Mouse (Mus musculus): ENCODE measurements around the gene Fbxo5. TPM values are rescaled to one million over a fixed set of nuclear protein-coding genes. Genes with fewer than 3 reads are reported as not detected.

Fbxo5 gene
- 91.9 and 94.5 TPM in 2 replicates for total RNA-seq (2014; fragmentation: Nextera tagmentation)
- total RNA-seq (2017), result 39.0 and 49.5 TPM in 2 replicates

DNA sequence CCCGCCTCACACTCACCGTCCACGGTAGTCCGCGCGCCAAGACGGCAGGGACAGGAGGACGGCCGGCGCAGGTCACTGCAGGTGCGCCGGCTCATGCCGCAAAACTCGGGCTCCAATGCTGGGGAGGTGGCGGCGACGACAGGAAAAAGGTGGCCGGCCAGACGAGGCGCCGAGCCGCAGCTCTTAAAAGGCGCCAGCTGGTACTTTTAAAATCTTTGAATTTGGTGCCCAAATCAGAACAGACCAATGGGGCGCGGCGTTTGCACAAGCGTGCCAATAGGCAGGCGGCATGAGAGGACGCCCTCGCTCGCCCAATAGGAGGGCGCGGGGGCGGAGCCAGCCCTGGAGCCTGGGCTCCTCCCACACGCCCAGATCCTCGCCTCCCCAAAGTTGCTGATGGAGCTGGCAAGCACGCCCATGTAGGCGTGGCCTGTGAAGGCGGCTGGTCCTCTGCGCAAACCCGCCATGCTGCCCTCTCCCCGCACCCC is at the start of gene Fbxo5:
TSS of gene Fbxo5 (minus strand) at position 358 of the 488 bp plus-strand sequence.
- ATAC-seq (replicated peaks; ENCODE audit: low FRiP score, low TSS enrichment, poor library complexity, severe bottlenecking), result peak; percentile 88

DNA sequence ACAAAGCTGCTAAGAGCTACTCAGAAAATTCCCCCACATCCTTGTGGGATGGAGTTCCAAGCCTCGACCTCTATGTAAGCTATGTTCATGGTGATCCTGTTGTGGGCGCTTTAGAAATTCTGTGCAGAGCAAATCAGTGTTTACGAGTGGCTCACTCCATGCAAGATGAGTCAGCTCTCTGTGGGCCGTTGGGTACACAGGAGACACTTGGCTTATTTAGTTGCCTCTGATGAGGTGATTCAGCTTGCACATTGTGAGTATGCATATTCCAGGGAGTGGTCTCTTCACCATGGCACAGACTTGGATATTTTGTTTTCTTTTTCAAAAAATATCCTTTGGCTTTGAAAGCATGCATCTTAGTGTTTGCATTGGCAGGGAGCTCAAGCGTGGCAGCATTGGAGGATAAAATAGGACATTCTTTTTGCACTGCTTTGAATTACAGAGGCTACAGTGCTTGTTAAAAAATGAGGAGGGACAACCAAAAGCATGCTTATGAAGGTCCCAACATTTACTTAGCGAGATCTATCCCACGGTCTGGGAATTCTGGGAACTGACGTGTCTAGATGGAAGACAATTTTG is 48.0 kb upstream of the Fbxo5 start:
- ATAC-seq (replicated peaks; ENCODE audit: low FRiP score, low TSS enrichment, poor library complexity, severe bottlenecking), result no peak

DNA sequence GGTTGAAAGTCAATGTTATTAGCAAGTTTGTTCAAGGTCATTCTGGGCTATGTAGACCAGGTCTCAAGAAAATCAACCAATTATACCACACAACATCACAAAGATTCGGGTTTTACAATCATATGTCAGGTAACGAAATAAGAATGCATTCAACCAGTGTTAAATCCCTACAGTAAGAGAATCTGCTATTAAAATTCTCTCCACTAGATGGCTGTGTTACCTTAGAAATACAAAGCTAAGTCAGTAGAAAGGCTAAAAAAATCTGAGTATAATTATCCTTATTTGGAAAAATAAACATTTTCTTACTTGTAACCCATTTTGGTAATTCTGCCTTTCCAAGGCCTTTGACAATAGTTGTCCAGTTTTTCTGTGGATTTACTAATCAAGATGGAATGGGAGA is 41.5 kb upstream of the Fbxo5 start:
- no peak; the same call in 1 of the 2 replicates for ATAC-seq (replicated peaks; ENCODE audit: low FRiP score, low TSS enrichment, poor library complexity, severe bottlenecking)

DNA sequence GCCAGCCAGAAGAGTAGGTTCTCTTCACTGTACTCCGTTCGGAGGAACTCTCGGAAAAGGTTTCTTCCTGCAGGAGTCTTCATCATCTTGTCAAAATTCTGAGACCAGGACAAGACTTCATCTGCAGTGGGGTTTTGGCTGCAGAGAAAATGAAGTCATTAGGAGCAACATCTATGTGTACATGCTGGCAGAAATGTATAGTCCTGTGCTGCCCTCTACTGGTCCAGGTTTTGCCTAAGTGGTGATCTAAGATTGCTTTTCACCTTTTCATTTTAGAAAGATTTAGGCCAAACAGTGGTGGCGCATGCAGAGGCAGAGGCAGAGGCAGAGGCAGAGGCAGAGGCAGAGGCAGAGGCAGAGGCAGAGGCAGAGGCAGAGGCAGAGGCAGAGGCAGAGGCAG is 36.0 kb upstream of the Fbxo5 start:
- peak; percentile 92 for ATAC-seq (replicated peaks; ENCODE audit: low FRiP score, low TSS enrichment, poor library complexity, severe bottlenecking)

DNA sequence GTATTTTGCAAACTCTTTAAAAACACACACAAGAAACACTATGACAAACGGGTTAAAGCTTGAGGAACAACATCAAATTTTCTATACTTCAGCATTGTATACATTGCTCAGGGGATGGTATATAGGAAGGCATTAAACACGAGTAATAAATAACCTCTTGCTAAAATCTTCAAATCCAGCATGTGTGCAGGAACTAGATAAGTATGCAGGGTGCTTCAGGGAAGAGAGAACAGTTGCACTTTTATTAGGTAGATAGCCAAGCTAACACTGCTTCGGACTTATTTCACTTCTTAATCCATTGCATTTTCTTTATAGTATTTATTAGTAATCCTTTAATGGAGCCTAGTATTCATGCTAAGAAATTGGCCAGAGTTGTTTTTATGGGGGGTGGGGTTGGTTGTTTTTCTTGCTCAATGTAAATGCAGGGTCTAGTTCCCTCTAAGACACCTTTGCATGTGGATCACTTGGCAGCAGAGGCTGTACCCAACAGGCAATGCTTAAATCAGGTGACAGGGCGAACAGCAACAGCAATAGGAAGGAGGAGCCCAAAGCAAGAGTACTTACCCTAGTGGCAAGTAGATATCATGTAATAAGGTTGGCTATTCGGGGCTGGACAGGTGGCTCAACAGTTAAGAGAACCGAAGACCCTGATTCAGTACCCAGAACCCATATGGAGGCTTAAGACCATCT is 21.1 kb upstream of the Fbxo5 start:
- ATAC-seq (replicated peaks; ENCODE audit: low FRiP score, low TSS enrichment, poor library complexity, severe bottlenecking), result 0 out of 2 replicates have a peak, but pooled peaks have one; percentile 5

DNA sequence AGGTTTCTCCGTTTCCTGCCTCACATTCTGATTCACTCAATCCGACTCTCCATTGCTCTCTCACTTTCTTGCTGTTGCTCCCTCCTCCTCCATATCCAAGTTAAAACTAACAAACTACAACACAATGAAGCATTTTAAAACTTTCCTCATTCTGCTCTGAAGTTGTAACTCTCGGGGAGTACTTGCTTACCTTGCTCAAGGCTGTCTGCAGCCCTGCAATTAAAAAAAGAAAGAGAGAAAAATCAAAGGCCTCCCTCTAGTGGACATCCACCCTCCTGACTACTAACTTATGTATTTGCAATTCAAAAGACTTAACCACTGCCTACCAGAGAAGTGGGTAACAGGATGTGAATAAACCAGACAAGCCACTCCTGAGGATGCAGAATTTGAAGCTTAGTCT is 19.4 kb upstream of the Fbxo5 start:
- ATAC-seq (replicated peaks; ENCODE audit: low FRiP score, low TSS enrichment, poor library complexity, severe bottlenecking), result peak; percentile 29

DNA sequence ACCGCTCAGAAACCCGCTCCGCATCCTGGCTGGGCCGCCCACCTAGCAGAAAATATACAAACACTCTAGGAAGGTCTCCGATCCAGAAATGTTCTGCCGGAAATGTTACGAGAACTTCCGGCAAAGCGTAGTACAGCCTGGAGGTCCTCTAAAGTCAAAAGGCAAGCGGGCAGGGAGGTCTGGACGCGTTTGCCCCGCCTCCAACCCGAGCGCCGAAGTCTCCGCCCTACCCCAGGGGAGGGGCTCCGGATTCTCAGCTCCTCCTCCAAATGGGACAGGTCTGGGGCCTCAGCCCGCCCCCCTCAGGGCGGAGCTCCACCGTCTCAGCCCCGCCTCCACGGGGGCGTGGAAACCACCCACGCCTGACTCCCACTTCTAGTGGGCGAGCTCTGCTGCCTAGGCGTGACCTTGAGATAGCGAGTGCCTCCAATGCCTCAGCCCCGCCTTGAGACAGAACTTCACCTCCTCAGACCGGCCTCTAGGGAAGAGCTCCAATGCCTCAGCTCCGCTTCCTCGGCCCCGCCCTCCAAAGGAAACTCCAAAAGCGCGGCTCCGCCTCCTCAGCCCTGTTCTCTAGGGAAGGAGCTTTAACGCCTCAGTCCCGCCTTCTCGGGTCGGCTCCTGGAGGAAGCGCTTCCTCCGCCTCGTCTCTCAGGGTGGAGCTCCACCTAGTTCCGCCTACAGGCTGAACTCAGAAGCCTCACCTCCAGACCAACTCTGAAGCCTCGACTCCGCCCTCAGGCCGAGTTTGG is 18.5 kb upstream of the Fbxo5 start, which contains the start of gene Mtrf1l:
TSS of gene Mtrf1l (minus strand) at position 171 of the 752 bp plus-strand sequence.
- peak; percentile 88 for ATAC-seq (replicated peaks; ENCODE audit: low FRiP score, low TSS enrichment, poor library complexity, severe bottlenecking)

DNA sequence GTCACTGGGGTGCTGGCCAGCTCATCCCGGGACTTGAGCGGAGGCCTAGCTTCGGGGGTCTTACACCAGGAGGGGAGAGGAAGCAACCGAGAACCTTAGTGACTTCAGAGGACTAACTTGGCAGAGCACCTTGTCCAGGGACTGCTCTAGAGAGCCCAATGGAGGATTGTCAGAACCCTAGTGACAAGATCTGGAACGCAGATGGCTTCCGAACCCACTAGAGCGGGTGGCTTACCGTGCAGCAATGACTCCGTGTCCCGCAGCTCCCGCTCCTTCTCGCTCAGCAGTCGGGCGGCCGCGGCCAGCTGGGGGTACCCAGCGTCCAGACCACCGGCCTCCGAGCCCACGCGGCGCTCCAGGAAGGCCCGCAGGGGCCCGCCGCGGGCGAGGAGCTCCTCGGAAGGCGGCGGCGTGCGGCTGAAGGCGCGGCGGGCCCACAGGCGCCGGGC is 17.9 kb upstream of the Fbxo5 start:
- no peak for ATAC-seq (replicated peaks; ENCODE audit: low FRiP score, low TSS enrichment, poor library complexity, severe bottlenecking)

DNA sequence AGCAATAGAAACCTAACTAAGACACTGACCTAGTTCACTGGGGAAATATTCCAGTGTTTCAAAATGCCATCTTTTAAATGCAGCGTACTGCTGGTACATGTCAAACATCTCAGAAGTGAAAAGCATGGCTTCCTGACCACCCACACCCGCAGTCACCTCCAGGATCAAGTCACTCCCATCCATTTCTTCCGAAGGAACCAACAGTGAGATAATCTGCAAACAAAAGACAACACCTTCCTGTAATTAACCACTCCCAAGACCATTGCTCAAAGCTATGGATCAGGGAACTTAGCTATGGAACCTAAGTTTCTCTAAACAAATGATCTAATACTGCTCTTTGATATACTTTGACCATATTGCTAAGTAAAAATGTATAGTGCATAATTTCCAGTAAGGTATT is 13.4 kb upstream of the Fbxo5 start:
- no peak for ATAC-seq (replicated peaks; ENCODE audit: low FRiP score, low TSS enrichment, poor library complexity, severe bottlenecking)

DNA sequence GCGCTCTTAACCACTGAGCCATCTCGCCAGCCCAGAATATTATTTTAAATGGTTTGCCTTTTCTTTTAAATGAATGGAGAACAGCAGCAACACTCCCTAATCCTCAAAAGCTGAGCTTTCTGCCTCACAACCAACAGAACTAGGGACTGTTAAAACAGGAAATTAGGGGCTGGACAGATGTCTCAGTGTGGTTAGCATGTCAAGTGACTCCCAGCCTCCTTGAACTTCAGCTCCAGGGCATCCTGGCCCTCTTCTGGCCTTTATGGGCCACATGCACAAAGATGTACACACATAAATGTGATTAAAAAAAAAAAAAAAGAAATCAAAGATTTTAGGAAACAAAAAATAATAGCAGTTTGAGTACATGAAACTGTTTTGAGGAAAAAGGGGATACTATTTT is 10.6 kb upstream of the Fbxo5 start:
- ATAC-seq (replicated peaks; ENCODE audit: low FRiP score, low TSS enrichment, poor library complexity, severe bottlenecking), result no peak

DNA sequence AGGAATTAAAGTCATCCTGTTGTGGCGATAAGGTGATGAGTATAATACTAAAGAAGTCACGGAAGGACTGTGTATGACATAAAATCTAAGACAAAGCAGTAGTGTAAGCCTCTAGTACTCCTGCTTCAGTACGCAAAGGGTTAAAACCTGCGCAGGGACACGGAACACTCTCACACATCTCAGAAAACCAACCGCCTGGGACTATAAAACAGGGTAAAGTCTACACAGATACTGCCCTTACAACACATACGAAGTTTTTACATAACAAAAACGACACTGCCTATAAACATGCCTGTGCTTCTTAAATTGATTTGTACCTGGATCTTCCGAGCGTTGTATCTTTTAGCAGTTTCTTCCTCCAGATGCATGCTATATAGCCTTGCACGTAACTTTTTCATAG is 8.3 kb upstream of the Fbxo5 start:
- no peak for ATAC-seq (replicated peaks; ENCODE audit: low FRiP score, low TSS enrichment, poor library complexity, severe bottlenecking)

DNA sequence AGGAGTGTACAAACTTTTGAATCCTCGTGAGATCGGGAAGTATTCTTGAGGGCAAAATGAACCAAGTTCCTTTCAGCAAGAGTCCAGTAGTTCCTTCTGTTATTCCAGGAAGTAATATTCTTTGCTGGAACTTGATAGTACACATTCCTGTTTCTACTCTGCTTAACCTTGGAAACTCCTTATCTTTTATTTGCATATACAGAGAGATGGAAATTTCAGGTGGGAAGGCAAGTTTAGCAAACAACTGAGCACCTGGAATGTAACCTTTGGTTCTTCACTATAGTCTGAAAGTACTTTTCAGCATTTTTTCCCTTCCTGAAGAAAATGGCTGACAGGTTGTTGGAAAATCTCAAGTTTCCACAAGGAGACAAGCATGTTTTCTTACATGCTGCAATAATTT is 2.3 kb upstream of the Fbxo5 start:
- ATAC-seq (replicated peaks; ENCODE audit: low FRiP score, low TSS enrichment, poor library complexity, severe bottlenecking), result no peak

DNA sequence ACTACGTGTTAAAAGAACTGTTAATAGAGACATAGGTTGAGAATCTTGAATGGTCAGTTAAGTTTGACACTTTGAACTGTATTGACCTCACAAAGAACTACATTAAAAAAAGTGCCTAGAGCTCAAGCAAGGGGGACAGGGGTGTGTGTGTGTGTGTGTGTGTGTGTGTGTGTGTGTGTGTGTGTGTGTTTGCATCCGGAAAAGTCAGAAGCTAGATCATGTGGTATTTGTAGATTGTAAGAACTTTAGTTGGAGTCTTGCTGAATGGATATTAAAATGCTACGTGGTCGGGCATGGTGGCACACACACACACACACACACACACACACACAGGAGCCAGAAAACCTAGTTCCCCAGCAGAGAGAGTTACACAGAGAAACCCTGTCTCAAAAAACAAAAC is 1.6 kb upstream of the Fbxo5 start:
- no peak for ATAC-seq (replicated peaks; ENCODE audit: low FRiP score, low TSS enrichment, poor library complexity, severe bottlenecking)

DNA sequence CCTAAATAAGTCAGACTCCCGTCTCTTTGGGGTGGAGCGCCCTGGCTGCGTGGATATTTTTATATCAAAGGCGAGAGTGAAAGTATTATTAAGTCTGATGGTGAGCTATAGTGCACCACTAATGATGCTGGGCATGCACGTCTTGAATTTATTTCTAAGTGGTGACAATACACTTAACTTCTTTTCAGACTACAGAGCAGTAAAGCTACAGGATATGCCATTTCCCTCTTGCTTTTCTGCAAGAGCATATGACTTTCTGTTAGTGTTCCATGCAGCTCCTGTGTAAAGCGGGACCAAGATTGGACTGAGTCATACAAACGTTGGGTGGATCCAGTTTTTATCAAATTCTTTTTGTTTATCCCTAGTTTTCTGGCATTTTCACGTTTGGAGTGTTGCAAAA is 1.0 kb upstream of the Fbxo5 start:
- no peak for ATAC-seq (replicated peaks; ENCODE audit: low FRiP score, low TSS enrichment, poor library complexity, severe bottlenecking)

DNA sequence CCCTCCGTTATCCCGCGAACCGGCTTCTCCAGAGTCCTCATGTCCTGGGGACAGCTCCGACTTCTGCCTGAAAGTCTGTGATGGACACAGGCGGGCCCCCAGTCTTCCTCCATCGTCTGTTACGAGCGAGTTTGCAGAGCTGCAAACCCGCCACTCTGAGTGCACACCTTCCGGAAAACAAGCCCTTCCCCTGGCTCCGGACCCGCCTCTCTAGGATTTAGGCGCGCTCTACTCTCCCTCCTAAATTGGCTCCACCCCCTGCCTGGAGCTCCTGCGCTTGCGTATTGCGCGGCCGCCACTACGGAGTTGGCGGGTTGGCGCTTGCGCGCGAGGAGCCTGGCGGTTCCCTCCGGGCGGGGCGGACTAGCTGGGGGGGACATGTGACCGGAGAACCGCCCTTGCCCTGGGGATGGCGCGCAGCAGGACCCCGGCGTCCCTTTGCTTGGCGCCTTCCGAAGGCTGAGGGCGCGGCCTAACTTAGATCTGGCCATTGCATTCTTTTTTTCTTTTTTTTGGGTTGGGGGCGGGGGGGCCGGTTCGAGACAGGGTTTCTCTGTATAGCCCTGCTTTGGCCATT is 419 bp upstream of the Fbxo5 start:
- ATAC-seq (replicated peaks; ENCODE audit: low FRiP score, low TSS enrichment, poor library complexity, severe bottlenecking), result peak; percentile 81

DNA sequence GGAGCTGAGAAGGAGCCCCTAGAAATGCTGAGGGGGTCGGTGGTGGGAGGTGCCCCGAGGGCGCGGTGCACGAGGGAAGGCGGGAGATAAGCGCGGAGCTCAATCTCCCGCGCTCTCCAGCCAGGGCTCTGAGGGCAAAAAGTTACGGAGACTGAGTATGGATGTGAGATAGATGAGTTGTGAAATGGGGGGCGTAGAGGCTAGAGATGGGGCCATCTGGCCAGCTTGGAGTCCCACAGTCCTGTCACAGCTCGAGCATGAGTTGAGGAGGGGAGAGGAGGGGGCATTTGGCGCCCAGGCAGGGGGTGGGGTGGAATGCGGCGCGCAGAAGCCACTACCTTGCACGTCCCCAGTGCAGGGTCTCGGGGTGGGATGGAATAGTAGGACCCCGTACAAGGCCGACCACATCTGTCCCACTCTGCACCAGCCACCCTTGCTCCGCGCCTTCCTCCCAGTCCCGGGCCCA is 676 bp downstream of the Fbxo5 start:
- peak; percentile 35 for ATAC-seq (replicated peaks; ENCODE audit: low FRiP score, low TSS enrichment, poor library complexity, severe bottlenecking)

DNA sequence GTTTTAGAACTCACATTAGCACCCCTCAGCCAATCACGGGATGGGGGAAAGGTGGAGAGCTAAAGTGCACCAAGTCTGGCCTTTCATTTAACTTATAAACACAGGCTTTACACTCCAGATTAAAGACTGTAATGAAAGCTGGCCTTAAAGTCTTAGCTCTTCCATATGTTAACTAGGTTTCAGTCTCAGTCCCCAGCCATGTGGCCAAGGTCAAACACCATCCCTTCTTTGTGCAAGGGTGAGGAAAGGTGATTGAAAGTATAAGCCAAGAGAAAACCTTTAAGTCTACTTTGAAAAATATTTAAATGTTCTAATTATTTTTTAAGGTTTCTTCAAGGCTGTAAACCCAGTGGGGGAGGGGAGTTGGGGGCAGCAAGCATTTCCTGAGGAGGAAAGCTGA is 1.7 kb downstream of the Fbxo5 start:
- ATAC-seq (replicated peaks; ENCODE audit: low FRiP score, low TSS enrichment, poor library complexity, severe bottlenecking), result no peak

DNA sequence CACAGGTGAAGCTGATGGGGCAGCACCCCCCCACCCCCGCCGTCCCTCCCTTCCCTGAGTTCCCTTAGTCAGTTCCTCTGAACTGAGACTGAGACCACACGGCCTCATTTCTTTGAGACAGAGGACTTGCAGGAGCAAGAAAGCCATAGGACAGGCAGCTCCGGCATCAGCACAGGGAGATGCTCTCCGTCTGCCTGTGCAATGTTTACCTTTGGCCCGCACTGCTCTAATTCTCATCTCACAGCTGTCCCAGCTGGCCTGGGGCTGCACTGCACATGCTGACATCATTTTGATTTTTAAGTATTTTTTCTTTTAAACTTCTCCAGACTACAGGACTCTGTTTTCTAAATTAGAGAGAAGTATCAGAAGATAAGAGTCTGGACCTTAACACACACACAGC is 2.5 kb downstream of the Fbxo5 start:
- ATAC-seq (replicated peaks; ENCODE audit: low FRiP score, low TSS enrichment, poor library complexity, severe bottlenecking), result no peak

DNA sequence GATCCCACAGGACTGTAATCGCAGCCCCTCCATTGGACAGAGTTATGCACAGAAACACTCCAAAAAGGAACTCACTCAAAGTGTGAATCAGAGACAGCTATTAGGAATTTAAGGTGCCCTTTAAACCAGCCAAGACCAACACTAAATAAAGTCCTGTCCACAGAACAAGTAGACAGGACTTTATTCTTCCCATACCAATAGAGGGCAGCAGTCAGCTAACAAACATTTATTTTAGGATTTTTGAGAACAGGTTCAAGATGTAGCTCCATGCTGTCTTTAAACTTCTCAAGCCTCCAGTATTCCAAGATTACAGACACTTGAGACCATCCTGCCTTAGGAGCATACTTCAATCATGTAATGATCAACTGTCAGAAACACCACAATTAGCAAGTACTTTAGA is 4.9 kb downstream of the Fbxo5 start:
- ATAC-seq (replicated peaks; ENCODE audit: low FRiP score, low TSS enrichment, poor library complexity, severe bottlenecking), result no peak

DNA sequence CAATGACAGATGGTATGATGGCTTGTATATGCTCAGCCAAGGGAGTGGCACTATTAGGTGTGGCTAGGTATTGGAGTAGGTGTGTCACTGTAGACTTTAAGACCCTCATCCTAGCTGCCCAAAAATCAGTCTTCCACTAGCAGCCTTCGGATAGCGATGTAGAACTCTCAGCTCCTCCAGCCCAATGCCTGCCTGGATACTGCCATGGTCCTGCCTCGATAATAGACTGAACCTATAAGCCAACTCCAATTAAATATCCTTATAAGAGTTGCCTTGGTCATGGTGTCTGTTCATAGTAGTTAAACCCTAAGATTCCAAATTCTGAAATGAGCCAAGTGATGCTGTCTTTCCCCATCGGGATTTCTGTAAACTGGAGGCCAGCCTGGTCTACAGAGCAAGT is 7.3 kb downstream of the Fbxo5 start:
- no peak for ATAC-seq (replicated peaks; ENCODE audit: low FRiP score, low TSS enrichment, poor library complexity, severe bottlenecking)

Measured in megakaryocyte-erythroid progenitor cell, adult 5-6 weeks (primary cell).